Mouse (Mus musculus) left cerebral cortex, postnatal 4 days (tissue): ENCODE results near the gene Pold4. TPM values are rescaled to one million over a fixed set of nuclear protein-coding genes. Genes with fewer than 3 reads are reported as not detected.

Source experiments
- DNase-seq: peaks from one replicate; pipeline ENCODE4 v3.0.0-alpha.2; 2022
- intact Hi-C: fragments of 180-260 bp; cut with DNase I; formaldehyde crosslinking; loops from one replicate; pipeline ENCODE4 v1.15.1; 2025
- total RNA-seq, 2 experiments: library from RNA; stranded (reverse); gene quantifications; 2 replicates each; pipeline ENCODE4 v1.2.3; 2021

Pold4 gene
- total RNA-seq, 2 experiments from 2014 or later: 11.3 to 11.9 TPM

- DNase-seq: no peak
- intact Hi-C loops: no loop called here
Measured at GRCm38 (mm10) chr19:4203604-4204326, 27.9 kb upstream of the Pold4 start.

GRCm38 (mm10) chr19:4204889-4205288 lies 26.8 kb upstream of the Pold4 start:
- intact Hi-C loops: no loop called here
- DNase-seq: no peak

GRCm38 (mm10) chr19:4206971-4207370 lies 24.7 kb upstream of the Pold4 start:
- intact Hi-C loops: no loop called here
- DNase-seq: peak; percentile 71

- intact Hi-C loops: no loop called here
- DNase-seq: no peak
Measured at GRCm38 (mm10) chr19:4208563-4208962, 23.1 kb upstream of the Pold4 start.

GRCm38 (mm10) chr19:4211891-4212588 lies 19.7 kb upstream of the Pold4 start:
- intact Hi-C loops: loop anchor here (10.0 kb wide), 1 partner anchor 197 kb away; the partner anchor contains the start of gene Ndufv1
- DNase-seq: no peak

- no peak for DNase-seq
- intact Hi-C loops: loop anchor here (10.0 kb wide), 1 partner anchor 199 kb away; the partner anchor contains the start of gene Ndufv1
Measured at GRCm38 (mm10) chr19:4213524-4213974, 18.1 kb upstream of the Pold4 start.

- intact Hi-C loops: loop anchor here (10.0 kb wide), 1 partner anchor 199 kb away; the partner anchor contains the start of gene Ndufv1
Measured at GRCm38 (mm10) chr19:4214071-4214770, 17.5 kb upstream of the Pold4 start, which contains the start of the genes Clcf1 and AC109138.7. Gene Clcf1, plus strand, starts transcription at chr19:4214238. Gene AC109138.7, plus strand, starts transcription at chr19:4214357.

GRCm38 (mm10) chr19:4214771-4215450 lies 16.8 kb upstream of the Pold4 start:
- DNase-seq: no peak
- intact Hi-C loops: loop anchor here (10.0 kb wide), 1 partner anchor 200 kb away; the partner anchor contains the start of gene Ndufv1

More at GRCm38 (mm10) chr19:4214071-4214770, 17.5 kb upstream of the Pold4 start, which contains the start of the genes Clcf1 and AC109138.7:
- DNase-seq: no peak

GRCm38 (mm10) chr19:4215451-4215840 lies 16.3 kb upstream of the Pold4 start:
- DNase-seq: no peak
- intact Hi-C loops: loop anchor here (10.0 kb wide), 1 partner anchor 201 kb away; the partner anchor contains the start of gene Ndufv1

- intact Hi-C loops: loop anchor here (10.0 kb wide), 1 partner anchor 201 kb away; the partner anchor contains the start of gene Ndufv1
- no peak for DNase-seq
Measured at GRCm38 (mm10) chr19:4216041-4216685, 15.5 kb upstream of the Pold4 start.

GRCm38 (mm10) chr19:4217140-4217539 lies 14.6 kb upstream of the Pold4 start:
- DNase-seq: no peak
- intact Hi-C loops: loop anchor here (10.0 kb wide), 1 partner anchor 202 kb away; the partner anchor contains the start of gene Ndufv1

GRCm38 (mm10) chr19:4217855-4218254 lies 13.8 kb upstream of the Pold4 start:
- intact Hi-C loops: loop anchor here (10.0 kb wide), 1 partner anchor 203 kb away; the partner anchor contains the start of gene Ndufv1
- DNase-seq: no peak

- no peak for DNase-seq
Measured at GRCm38 (mm10) chr19:4218293-4218692, 13.4 kb upstream of the Pold4 start.

GRCm38 (mm10) chr19:4218784-4219183 lies 12.9 kb upstream of the Pold4 start:
- intact Hi-C loops: loop anchor here (10.0 kb wide), 1 partner anchor 204 kb away; the partner anchor contains the start of gene Ndufv1
- DNase-seq: no peak

More at GRCm38 (mm10) chr19:4218293-4218692, 13.4 kb upstream of the Pold4 start:
- intact Hi-C loops: loop anchor here (10.0 kb wide), 1 partner anchor 203 kb away; the partner anchor contains the start of gene Ndufv1

- DNase-seq: no peak
- intact Hi-C loops: loop anchor here (10.0 kb wide), 1 partner anchor 205 kb away; the partner anchor contains the start of gene Ndufv1
Measured at GRCm38 (mm10) chr19:4219943-4220342, 11.8 kb upstream of the Pold4 start.

GRCm38 (mm10) chr19:4220416-4220815 lies 11.3 kb upstream of the Pold4 start:
- peak; percentile 68 for DNase-seq

GRCm38 (mm10) chr19:4220957-4221743 lies 10.5 kb upstream of the Pold4 start:
- intact Hi-C loops: no loop called here
- DNase-seq: no peak

More at GRCm38 (mm10) chr19:4220416-4220815, 11.3 kb upstream of the Pold4 start:
- intact Hi-C loops: no loop called here

GRCm38 (mm10) chr19:4222165-4222564 lies 9.5 kb upstream of the Pold4 start:
- peak; percentile 33 for DNase-seq
- intact Hi-C loops: no loop called here
